Mouse (Mus musculus) heart, adult 9 months (tissue): Measurements from ENCODE around the gene Klhl6.
A peak's percentile ranks its signal among the peaks of the same experiment; 100 is the strongest.
"Not testable (repeated sequence)": the region's sequence is repeated elsewhere in the genome, so short reads cannot be mapped to it uniquely, and the experiment has no call there.

ENCODE experiments used
- DNase-seq, 2 experiments: peaks; one replicate each; pipeline ENCODE4 v3.0.0; 2022; ENCODE audit warnings: low spot score in 2 of 2

The Klhl6 gene

DNA sequence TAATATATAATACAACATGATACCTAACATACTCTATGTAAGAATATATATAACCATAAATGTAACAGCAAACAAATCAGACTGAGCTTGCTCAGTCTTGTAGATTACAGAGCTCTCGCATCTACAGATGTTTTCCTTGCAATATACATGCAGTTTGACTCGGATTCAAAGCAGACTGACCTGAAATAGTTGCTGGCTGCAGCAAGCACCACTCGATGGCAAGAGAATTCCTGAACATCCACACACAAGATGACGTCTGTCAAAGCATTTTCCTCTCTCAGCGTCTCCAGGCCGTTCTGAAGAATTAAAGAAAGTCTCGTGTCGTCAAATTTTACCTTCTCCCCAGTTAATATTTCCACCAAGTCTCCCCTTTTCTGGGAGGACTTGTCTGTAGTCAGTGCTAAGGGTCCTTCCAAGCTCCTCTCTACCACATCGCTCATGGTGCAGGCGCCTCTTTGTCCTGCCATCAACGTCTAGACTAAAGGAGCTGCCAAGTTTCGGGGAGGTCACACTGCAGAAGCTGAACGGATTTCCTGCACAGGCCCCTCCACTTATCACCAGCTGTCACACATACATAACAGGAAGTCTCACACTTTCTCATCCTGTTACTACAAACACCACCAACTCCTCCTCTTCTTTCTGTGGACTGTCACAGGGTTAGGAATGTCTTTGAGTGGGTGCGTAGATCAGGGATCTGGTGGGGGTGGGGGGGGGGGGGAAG, at the start of gene Klhl6:
TSS of gene Klhl6 (minus strand) at position 501 of the 721 bp plus-strand sequence.
- peak; percentile 75 to 86 for DNase-seq

DNA sequence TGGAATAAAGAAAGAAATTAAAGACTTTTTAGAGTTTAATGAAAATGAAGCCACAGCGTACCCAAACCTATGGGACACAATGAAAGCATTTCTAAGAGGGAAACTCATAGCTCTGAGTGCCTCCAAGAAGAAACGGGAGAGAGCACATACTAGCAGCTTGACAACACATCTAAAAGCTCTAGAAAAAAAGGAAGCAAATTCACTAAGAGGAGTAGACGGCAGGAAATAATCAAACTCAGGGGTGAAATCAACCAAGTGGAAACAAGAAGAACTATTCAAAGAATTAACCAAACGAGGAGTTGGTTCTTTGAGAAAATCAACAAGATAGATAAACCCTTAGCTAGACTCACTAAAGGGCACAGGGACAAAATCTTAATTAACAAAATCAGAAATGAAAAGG, 44.4 kb upstream of the Klhl6 start:
- DNase-seq, result not testable (repeated sequence)

DNA sequence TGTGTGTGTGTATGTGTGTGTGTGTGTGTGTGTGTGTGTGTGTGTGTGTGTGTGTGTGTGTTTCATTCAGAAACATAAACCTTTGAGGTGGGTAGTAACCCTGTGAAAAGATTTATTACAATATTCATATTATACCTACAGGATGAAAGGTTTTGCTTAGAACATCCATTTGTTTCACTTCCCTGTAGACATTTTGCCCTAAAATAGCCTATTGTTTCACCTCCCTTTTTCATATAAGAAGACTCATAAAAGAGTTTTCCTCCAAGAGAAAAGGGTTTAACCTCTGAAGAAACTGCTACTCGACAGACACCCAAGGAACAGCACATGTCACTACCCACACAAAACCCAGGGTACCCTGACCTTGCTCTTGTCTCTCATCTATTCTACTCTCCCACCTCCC, 40.0 kb upstream of the Klhl6 start:
- no peak for DNase-seq

DNA sequence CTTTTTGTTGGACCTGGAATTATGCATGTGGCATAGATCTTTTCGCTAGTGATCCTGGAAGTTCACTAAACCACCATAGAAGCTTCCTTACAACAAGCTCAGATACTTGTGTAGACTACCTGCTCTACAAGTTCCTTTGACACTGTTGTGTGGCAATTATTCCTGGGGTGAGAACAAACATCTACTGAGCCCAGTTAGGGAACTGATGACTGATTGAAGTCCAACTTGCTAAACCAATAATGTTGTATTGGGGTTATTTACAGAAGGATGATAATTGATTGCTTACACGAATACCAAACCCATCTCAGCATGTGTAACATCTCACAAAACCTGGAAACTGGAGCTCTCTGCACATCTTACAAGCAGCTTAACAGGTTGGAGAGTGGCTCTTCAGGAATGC, 39.0 kb upstream of the Klhl6 start:
- DNase-seq, result no peak

DNA sequence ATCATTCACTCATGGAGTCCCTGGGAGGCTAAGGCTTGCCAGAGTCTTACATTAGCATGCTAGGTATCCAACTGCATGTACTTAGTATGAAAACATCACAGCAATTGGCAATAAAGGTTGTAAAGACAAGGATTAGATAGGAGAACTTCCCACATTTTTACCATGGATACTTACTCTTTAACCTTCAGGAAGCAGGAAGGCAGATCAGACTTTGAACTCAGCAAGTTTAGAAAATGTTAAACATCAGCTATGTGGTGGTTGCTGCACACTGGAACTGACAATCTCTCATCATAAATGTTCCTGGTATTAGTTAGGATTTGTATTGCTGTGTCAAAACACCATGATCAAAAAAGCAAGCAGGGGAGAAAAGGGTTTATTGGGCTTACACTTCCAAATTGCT, 29.8 kb upstream of the Klhl6 start:
- no peak for DNase-seq

DNA sequence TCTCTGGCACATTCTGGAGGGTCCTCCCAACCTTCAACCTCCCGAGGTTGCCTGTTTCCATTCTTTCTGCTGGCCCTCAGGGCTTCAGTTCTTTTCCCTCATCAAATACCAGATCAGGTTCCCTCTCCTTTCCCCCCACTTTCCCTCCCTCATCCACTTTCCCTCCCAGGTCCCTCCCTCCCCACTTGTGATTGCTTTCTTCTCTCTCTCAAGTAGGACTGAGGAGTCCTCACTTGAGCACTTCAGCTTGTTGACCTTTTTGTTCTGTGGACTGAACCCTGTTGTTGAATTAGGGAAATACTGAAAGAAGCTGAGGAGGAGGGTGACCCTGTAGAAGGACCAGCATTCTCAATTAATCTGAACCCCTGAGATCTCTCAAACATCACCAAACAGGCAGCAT, 23.2 kb upstream of the Klhl6 start:
- DNase-seq, result no peak

DNA sequence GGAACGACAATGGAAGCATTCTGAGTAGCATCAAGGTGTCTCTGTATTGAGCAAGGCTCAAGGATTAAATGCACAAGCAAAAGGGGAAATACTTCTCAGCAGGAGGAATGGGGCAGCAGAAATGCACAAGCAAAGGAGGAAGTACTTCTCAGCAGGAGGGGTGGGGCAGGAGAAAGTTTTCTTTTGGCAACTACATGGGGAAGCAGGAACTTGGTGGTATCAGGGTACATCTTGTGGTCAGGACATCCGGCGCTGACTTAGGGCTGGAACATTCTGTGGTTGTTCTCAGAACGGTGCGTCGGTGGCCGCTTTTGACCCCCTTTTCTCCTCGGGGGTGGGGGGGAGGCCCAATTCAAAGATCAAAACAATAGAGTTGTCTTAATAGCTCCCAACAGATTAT, 17.4 kb upstream of the Klhl6 start:
- DNase-seq, result not testable (repeated sequence)

DNA sequence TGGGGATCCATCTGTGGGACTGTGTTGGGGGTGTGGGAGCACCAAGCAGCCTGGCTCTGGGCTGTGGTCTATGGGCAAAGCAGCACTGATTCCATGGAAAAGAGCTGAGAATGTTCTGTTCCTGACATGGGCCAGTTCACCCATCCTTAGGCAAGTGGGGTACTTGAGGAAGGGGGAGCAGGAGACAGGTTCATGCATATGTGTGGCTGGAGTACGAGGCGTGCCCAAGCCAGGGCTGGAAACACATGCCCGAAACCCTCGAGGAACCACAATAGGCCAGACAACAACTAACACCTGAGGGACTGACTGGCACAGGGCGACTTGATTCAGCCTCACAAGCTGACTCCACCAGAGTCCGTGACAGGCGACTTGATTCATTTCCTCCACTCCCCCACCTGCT, 14.8 kb upstream of the Klhl6 start:
- no peak for DNase-seq

DNA sequence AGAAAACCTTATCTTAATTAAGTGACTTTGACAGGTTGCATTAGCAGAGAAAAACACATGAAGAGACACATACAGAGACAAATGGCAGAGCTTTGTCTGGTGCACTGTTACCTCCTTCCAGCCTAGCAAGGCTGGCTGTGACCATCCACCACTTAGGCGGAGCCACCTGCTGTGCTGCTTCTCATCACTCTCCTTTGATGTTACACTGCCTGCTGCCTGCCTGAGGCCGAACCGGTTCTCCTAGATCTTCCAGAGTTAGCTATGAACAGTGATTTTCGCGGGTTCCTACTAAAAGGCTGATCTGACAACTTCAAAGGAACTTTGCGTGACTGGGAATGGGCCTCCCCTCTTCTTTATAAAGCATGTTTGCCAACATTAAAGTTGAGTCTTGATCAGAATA, 14.1 kb upstream of the Klhl6 start:
- DNase-seq, result not testable (repeated sequence)

DNA sequence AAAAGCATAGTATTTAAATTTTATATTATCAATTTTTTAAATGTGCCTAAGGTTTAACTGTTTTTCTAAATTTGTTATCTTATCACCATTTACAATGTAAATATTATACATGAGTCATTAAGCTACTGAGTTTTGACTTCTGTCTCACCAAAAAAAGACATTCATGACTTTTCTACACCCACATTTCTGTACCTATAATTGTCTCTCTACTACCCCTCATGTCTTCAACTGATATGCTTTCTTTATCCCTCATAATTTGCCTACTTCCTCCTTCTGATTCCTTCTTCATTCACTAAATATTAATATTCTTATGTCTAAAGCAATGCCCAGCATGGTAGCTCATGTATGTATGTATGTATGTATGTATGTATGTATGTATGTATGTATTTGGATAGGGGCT, 13.0 kb upstream of the Klhl6 start:
- DNase-seq, result no peak

DNA sequence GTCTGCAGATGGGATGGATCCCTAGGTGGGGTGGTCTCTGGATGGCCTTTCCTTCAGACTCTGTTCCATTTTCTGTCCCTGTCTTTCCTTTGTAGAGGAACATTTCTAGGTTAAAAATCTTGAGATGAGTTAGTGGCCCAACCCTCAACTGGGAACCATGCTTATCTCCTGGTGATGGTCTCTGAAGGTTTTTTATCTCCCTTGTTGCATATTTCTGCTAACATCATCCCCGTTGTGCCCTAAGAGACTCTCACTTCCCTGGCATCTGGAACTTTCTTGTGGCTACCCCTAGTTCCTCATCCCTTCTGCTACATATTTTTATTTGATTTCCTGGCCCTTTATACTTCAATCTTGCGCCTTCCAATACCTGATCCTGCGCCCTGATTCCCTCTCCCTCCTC, 10.4 kb upstream of the Klhl6 start:
- no peak for DNase-seq

DNA sequence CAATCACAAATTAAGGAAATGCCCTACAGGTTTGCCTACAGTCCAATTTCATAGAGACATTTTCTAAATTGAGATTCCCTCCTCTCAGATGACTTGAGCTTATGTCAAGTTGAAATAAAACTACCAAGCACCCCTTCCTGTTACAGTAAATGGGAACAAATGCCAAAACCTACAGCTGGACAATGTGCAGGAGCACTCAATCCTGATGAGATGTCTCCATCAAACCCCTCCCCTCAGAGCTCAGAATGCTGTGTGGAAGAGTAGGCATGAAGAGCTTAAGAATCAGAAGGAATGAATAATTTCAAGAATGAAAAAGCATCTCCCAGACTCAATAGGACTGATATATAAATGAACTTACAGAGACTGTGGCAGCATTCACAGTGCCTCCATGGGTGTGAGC, 7.7 kb upstream of the Klhl6 start:
- no peak for DNase-seq

DNA sequence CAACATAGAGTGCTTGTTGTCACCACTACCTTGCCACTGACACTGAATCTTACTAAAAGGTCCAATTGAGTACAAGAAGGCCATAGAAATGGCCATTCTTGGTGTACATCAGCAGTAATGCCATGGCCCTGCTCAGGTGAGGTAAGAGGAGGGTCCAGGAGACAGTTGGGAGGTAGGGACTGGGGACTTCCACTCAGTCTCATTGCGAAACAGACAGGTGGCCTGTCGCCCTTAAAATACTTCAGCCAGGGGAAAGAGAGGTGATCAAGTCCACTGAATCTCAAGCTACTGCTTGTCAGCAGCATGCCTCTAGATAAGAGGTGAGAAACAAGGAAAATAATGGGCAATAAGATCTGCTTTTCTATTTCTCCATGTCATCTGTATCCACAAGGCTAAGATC, 4.8 kb upstream of the Klhl6 start:
- DNase-seq, result no peak

DNA sequence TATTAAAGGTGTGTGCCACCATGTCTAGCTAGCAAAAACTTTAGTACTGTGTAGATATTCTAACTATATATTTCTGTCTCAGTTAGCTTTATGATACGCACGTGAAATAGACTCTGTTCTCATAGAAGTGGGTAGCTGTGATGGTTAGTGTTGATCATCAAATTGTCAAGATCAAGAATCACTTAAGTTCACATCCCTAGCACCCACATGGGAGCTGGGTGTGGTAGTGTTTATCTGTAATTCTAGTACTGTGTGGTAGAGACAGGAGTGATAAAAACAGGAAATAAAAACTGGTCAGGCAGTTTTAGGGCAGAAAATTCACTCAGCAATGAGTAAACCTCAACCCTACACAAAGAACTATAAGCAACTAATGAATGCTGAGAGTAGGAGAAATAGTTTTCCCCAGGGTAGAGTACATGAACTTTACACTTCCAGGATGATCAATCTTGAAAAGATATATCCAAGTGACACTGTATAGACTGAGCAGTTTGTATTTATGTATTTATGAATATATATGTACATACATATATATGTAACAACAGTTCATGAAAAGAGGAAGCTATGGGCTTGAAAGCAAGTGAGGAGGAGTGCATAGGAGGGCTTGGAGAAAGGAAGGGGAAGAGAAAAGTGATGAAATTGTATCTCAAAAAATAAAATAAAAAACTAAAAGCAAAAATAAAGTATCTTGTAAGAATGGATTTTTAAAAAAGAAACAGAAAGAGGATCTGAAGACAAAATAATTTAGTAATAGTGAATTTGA, 2.2 kb upstream of the Klhl6 start:
- no peak for DNase-seq

DNA sequence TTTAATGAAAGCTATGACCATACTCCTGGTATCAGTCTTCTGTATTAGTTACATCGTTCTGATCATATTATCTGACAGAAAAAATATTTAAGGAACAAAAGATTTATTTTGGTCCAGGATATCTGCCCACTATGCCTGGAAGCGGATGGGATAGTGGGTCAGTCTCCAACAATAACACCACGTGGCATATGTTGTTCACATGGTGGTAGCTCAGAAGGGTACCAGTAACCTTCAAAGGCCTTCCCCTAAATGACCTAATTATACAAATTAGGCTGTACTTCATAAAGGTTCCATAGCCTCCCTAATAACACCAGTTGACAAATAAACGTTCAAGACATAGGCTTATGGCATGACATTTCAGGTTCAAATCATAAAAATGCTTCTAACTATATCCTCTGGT, 722 bp upstream of the Klhl6 start:
- DNase-seq, result no peak

DNA sequence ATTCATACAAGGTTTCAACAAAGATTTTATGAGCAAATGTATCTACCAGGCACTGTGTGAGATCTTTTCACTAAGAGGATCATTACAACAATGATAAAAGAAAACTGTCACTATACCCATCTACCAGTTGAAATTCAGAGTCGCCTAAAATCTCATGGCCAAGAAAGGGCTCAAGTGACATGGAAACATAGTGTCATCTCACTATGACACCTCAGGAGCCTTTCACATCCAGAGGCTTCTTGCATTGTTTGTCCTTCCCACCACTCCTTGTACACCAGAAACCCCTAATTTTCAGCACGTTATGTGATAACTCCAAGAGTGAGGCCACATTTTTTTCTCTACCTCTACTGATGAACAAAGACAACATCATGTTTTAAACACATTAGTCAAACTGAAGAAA, 1.2 kb downstream of the Klhl6 start:
- no peak for DNase-seq

DNA sequence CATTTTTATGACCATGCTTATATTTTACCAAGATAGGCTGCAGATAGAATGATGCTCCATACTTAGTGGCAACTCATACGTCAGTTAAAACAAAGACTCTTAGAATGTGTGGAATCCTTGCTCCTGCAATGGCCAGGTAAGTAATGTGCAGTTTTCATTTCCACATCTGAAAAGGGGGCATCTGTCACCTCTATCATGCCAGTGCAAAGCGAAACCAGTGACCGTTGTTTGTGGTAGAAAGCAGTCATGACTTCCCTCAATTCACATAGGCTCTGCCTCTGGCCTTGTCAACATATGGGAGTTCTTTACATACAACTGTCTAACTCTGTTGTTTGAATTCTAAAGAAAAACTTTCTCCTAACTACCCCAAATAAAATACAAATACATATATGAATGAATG, 1.8 kb downstream of the Klhl6 start:
- no peak for DNase-seq

DNA sequence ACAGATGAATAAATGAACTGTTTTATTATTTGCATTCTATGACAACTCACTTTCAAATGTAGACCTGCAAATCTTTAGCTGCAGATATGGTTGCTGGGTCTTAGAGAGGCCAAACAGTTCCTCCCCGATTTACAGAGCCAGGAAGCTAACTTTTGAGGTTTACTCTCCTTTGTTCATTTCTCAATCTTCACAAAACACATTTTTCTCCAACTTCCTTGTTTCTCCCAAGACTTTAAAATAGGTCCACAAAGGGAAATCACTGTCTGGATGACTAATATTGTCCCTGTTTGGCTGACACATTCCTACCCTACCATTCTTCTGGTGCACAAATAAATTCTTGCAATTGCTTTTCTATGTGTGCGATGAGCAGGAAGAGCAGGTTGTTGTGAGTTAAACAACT, 3.1 kb downstream of the Klhl6 start:
- DNase-seq, result no peak

DNA sequence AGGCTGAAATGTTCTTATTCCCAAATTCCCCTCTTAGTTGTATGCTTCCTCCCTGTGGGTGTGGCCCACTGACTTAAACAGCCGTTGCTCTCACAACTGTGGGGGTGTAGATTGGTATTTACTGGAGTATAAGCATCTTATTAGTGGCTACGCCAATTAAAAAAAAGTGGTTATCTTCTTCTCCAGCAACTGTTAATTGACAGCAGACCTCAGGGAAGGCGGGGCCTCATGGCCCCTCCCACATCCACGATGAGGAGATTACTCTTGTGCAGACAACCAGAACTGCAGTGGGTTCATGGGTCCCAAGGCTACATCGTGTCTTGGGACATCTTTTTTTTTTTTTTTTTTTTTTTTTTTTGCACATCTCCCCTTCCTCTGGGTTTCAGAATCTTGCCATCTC, 5.6 kb downstream of the Klhl6 start:
- DNase-seq, result no peak

DNA sequence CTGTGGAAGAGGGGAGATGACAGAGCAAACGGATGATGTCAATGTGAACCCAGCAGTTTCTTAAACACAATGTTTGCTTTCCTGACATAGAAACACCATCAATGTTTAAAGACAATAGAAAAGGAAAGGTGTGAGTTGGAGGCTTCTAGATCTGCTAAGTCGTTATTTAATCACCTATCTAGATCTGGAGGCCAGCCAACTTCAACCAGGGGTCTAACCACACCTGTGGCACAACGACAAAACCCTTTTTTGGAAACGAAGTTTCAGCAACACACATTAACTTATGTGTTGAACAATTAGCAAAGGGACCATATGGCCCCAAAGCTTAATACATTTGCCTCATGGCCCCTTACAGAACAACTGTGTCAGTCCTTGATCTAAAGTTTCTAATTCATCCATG, 6.0 kb downstream of the Klhl6 start:
- DNase-seq, result no peak

DNA sequence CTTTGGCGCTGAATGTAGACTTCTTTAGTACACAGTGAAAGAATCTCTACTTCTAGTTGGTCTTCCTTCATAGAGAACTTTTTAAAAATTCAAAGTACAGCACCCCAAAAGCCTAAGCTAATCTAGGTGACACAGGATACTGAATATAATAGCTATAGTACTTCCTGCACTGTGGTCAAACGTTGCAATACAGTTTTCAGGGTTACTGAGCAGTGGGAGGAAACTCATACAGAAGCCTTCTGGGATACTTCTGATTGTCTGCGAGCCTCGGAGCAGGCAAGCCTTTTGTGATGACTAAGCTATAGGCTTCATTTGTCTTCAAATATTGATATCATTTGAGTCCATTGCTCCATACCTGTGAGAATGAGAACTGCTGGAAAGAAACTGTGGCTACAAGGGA, 7.4 kb downstream of the Klhl6 start:
- DNase-seq, result no peak

DNA sequence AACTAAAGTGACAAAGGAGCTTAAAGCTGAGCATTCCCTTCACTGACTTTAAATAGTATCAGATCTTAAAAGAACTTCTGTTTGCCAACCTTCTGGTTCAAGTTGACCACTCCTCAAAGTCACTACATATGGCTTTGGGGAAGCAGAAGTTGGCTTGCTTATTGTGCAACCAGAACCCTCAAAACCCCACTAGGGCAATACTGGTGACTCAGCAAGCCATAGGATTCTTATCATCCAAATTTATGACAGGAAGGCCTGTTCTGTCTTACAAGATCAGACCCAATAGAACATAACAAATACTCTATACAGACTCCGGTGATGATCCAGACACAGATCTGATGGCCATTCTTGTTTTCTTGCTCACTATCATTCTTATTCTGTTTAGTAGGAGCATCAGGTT, 9.4 kb downstream of the Klhl6 start:
- peak; percentile 17 to 42 for DNase-seq

DNA sequence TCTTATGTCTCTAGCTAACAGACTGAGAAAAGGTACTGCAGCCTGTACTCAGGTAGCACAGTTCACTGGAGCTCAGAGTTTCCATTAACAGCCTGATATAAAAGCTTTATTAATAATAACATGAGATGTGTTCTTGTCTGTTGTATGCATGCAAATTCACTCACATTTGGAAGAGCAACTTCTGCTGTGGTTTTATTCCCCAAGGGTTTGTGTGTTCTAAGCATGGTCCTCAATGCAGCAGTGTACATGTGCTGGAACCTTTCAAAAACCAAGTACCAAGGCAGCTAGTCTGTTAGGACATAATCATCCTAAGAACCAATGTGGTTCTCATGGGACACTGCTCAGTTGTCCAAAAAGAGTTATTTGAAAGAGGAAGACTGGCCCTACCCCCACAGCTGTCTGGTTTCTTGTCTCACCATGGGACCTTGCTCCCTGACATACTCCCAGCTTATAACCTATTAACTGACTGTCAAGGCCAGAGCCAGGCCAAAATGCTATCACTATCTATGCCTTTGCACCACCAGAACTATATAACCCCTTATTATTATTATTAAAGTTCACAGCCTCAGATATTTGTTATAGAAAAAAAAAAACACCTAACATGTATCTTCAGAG, 10.0 kb downstream of the Klhl6 start:
- no peak for DNase-seq
